Mouse (Mus musculus) liver (tissue): ENCODE results near the gene Pcyt2.

Source experiments
- DNase-seq: peaks from one replicate; pipeline ENCODE4 v3.0.0-alpha.2; 2020; ENCODE audit warnings: mixed read lengths

The Pcyt2 gene

DNA sequence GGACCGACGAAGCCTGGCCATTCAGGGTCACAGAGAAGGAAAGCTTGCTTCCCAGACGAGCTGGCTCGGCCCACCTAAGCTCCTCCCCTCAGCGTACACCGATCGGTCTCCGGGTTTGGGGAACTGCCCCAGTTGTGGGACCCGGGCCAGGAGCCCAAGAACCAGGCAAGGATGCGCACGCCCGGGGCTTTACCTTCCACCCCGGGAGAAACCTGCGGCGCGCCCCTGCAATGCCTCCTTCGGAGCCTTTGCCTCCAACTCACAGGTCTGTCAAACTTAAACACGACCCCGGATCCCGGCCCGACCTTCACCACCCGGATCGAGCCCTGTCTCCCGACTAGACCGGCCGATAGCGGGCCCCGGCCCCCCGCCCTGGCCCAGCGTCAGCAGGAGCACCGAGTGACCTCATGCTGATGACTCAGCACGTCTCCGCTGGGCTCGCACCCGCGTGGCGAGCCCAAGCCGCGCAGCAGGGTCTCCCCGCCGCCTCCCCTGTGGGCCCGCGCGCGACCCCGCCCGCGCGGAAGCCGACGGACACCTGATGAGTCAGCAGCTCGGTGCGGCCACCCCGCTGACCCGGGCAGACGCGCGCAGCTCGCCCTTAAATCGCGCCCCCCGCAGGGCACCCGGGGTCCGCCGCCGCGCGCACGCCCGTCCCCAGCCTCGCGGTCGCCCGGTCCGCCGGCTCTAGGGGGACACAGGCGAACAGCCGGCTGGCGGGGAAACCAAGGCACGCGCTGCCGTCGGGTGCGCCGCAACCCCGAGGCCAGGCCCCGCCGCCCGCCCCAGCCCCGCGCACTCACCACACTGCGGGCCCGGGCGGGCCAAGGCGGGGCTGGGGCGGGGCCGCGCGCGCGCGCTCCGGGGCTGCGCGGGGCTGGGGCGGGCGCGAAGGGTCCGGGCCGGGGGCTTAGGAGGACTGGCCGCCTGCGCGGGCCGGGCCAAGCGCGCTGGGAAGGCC is 15.1 kb upstream of the Pcyt2 start:
- DNase-seq: peak; percentile 91

DNA sequence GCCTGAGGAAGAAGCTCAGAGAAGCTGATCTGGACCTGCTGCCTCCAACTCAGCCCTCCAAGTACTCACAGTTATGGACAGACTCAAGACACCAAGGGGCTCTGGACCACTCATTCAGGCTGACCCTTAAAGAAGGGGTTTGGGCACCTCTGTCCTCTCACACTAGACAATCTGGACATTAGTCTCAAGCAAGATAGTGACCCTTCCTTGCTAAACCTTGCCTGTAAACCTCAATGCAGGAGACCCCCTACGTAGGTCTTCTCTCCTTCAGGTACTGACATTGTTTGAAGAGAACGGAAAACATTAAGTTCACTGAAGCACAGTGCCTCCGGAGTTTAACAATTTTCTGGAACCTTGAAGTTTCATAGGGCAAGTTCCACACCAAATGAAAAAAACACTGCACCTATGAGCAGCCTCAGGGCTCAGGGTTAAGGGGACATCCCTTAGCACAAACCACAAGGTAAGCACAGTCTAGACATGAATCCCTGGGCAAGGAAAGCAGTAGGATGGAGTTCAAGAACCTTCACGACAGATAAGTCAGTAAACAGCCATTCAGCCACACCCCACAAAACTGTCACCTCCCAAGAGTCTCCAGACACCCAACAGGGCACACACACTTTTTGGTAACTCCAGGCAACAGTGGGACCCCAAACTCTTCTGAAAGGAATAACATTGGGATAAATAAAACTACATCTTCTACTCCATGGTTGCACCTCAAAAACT is 14.2 kb upstream of the Pcyt2 start:
- peak; percentile 79 for DNase-seq

DNA sequence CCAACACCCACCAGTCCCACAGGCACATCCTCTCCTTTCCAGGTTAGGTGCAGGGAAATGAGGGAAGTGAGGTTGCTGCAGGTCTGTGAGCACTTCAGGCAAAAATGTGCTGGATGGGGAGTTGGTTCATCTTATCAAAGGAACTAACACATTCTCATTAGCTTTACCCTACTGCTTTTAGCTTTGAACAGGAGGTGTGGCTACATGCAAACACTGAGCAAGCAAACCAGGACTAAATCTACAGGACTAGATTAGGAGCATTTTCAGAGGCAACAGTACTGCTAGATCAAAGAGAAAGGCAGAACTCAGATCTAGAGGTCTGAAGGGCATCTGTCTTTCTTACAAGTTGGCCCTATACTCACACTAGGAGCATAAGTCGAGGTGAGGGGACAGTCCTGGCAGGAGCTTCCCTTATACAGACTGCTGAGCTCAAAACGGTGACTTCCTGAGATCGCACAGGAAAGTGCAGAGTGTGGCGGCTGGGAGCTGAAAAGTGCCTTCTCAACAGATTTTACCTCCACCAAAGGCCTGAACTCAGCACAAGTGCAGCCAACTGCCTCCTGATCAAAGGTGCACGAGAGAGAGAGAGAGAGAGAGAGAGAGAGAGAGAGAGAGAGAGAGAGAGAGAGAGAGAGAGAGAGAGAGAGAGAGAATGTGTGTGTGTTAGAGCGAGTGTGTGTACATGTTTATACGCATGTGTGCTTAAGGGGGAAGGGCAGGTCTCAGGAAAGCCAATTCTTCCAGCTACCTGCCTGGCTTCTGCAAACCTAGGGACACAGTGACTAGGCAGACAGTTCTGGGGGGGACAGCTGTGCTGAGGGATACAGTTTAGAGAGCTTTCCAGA is 13.4 kb upstream of the Pcyt2 start:
- DNase-seq: peak; percentile 51

DNA sequence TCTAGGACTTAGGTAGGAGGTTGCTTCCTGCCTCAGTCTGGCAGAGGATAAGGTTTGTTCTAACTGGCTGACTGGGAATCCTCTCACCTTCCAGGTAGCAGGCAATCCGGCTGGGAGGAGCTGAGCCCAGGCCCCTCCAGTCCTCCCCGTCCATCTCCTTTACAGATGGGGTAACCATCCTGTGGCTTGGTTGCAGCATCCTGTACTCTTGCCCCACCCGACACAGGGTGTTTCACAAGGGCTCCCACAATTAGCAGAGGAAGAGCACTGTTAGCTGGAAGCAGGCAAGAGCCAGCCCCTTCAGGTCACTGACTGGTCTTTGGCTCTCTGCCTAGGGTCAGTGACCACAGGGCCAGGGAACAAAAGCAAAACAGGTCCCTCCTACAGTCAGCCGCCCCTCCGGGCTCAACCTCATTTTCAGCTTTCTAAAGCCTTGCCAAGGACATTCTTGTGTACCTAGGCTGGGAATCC is 12.7 kb upstream of the Pcyt2 start:
- peak; percentile 71 for DNase-seq

DNA sequence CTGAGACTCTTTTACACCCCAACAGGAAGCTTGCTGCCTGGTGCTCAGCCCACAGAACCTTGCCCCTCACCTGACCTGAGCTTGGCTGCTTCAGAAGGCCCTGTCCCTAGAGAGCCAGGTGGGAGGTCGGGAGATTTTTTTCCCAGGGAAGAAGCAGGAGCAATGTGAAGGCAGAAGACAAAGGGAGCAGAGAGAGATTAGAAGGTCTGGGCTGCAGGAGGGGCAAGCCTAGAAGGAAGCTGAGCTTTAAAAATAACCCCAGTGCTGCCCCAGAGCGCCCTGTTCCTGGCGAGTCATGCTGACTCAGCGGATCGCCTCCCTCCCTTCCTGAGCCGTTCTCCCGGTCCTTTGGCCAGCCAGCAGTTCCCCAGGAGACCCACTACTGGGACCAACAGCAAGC is 12.2 kb upstream of the Pcyt2 start:
- DNase-seq: peak; percentile 93

DNA sequence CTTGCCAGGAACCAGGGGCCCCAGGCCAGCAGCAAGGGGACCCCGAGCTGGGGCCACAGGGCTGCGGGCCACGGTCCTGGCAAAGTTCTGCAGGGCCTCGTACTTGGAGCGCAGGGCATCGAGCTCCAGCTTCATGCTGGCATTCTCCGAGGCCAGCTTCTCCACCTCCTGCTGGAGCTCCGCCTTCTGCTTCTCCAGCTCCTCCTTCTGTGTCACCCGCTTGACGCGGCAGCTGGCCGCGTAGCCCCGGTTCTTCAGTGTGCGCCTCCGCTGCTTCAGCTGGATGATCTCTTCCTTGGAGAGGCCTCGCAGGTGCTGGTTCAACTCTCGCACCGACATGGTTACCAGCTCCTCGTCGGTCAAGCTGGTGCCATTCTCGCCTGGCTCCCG is 11.6 kb upstream of the Pcyt2 start:
- DNase-seq: peak; percentile 85

DNA sequence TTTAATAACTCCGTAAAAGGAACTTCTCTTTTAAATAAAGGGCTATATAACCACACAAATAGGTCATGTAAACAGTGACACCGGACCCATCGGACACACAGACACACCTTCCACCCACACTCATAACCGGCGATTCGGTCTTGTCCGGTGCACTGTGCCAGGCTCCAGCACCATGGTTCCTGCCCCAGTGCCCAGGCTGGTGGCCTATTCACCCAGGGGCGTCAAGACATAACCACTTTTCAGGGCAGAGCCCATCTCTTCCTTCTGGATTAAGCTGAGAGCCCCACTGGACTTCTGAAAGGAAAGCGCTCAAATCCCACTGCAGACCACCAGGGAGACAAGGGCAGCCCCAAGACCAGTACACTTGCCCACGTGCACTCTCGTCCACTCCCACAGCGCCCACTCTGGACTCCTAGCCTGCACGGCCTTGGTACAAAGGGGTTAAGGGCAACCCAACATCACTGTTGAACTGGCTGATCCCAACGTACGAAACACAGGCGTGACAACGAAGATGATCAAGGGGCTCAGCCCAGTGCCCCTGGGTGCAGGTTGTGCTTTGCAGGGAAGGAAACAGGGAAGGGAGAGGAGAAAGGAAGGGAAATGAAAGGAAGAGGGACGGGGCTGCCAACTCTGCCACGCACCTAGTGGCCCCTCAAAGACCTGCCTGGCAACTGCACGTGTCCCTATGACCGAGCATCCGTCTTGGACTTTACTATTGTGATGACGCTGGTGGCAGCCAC is 11.0 kb upstream of the Pcyt2 start:
- no peak for DNase-seq

DNA sequence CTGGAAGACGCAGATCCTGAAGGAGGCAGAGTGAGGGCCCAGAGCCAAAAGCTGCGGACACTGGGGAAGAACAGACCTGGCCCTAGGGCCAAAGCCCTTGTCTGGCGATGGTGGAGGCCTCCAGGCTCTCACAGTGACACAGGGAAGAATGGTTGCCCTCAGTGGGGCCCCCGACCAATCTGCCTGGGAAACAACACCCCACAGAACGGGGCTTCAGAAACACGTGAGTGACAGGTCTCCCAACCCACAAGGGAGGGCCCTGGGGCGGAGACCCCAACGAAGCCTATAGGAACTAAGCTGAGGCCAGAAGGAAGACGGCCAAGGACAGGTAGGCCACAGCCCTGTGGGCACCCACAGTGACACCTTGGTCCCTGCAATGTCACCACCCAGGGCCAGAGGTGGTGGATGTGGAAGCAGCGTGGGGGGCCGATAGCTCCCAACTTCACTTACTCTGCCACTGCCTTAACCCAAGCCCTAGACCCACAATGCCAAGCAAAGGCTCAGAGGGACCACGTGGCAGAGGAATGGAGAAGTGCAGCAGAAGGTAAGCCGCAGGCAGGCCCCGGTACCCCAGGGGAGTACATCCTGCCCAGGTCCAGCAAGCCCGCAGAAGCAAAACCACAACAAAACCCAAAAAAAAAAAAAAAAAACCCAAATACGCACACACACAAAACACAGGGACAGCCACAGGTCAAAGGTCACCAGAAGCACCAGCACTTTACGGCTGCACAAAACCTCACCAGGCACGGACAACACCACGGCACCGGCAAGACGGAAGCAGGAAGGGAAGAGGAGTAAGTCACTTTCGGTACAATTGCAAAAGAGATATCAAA is 9.9 kb upstream of the Pcyt2 start:
- DNase-seq: no peak

DNA sequence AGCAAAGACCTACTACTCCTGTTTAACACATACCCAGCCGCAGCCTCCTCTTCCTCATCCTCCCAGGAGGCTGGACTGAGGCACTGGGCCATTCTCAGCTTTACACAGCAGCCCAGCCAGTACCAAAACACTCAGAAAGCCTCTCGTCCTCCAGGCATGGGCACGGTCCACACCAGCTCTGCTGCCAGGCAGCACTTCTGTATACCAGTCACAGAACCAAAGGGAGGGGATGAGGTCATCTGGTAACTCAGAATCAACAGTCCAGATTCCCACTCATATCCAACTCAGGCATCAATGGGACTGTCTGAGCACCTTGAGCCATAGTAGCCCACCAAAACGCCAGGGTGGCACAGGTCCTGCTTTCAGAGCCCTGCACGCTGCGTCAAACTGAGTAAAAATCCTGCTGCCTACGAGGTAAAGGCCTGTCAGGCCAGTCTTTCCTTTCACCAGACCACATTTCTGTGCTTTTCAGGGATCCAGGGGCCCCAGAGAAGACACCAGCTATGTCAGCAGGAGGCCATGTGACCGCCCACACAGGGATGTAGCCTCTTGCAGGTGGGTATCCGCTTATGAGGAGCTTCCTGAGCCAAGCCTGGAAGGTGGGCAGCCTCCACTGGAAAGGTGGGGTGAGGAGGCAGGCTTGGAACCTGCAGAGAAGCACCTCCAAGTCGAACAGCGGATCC is 9.2 kb upstream of the Pcyt2 start:
- DNase-seq: no peak

DNA sequence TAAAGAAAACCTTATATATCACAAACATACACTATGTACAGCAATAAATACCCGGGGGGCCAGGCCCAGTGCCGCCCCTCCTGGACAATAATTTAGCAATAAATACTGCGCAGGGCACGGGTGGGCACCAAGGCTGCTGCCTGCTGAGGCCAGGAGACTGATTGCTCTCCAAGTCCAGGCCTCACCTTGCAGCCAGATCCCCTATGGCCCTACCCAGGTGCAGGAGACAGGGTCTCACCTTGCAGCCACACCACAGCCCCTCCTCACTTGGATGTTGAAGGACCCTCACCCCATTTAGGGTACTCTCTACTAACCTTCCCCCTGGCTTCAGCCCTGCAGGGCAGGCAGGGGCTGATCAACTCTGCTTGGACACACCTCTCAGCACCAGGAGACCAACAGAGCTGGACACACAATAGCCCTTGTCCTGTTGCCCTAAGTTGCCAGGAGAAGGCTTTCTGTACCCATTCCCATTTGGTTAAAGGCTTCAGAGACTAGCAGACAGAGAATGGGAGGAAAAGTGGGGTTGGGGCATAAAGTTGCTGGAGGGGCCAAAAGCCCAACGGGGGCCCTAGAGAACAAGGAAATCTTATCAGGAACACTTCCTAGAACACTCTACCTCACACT is 7.5 kb upstream of the Pcyt2 start, which contains the start of gene Sirt7:
TSS of gene Sirt7 (minus strand) at position 89 of the 624 bp plus-strand sequence.
- DNase-seq: no peak

DNA sequence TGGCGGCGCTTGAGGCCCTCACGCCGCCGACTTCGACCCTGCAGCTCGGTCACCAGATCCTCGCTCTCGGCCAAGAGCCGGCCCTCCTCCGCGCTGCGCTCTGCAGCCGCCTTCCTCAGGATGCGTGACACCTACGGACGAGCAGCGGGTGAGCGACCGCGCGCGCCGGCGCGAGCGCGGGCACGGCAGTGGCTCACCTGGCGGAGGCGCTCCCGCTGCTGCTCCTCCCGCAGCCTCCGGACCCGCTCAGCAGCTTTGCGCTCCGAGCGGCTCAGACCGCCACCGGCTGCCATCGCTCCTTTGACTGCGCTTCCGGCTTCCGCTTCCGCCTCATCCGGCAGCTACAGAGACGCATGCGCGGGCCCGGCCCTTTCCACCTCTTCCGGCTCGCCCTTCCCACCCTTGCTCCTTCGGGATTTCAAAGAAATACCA is 7.0 kb upstream of the Pcyt2 start:
- DNase-seq: peak; percentile 89

DNA sequence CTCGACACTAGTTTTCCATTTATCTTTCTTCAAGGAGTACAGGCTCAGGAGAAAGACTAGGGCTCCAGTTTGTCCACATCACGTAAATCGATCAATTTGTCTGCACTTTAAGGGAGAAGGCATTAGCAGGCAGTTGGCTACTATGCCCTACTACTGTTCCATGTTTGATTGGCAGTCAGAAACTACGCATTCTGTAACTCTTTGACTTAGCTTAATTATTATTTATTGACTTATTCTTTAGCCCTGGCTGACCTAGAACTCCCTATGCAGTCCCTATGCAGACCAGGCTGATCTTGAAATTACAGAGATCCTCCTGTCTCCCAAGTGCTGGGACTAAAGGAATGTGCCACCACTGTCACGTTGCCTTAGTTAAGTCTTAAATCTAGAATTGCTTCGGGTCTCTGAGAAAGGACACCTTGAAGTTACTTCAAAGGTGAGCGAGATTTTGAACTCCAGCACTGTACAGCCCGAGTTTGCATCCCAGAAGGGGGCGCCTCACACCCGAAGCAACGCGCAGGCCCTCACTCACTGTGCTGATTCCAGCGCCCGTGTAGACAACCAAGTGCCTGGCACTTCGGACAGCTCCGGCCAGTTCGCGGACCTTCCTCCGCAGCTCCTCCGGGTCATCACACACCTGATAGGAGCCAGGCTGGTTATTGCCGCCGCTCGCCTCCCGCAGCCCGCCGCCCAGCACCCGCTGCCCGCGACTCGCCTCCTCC is 6.4 kb upstream of the Pcyt2 start:
- peak; percentile 85 for DNase-seq

DNA sequence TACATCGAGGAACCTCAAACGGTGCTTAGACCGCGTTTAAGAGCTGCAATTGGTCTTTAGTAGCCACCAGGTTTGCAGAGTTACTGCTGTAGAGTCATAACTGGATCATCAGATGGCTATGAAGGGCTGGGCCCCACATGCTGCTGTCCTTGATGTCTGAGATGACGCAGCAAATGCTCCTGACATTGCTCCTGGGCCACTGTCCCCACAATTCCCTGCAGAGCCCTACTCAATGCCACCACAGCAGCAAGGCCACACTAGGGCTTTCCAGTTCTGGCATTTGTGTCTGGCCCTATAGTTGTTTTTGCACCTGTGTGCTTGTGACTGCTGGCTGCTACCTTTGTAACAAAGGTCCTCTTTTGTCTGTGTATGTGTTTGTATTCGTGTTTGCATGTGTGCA is 5.1 kb upstream of the Pcyt2 start:
- DNase-seq: no peak

DNA sequence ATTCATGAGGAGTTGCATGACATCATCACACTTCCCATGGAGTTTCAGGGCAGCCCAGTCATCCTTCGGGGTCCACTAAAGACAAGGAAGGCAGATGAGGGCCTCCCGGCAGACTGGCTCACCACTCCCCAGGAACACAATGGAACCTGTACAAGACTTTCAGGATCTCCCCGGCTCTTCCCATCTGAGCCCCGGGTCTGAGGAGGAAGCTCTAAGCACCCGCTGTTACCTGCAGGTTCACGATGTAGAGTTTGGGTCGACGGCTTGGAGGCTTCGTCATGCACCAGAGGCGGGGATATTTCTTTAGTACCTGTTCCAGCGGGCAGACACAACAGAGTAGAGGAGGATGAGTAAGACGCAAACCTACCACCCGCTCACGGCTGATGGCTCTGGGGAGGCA is 2.5 kb upstream of the Pcyt2 start:
- no peak for DNase-seq

DNA sequence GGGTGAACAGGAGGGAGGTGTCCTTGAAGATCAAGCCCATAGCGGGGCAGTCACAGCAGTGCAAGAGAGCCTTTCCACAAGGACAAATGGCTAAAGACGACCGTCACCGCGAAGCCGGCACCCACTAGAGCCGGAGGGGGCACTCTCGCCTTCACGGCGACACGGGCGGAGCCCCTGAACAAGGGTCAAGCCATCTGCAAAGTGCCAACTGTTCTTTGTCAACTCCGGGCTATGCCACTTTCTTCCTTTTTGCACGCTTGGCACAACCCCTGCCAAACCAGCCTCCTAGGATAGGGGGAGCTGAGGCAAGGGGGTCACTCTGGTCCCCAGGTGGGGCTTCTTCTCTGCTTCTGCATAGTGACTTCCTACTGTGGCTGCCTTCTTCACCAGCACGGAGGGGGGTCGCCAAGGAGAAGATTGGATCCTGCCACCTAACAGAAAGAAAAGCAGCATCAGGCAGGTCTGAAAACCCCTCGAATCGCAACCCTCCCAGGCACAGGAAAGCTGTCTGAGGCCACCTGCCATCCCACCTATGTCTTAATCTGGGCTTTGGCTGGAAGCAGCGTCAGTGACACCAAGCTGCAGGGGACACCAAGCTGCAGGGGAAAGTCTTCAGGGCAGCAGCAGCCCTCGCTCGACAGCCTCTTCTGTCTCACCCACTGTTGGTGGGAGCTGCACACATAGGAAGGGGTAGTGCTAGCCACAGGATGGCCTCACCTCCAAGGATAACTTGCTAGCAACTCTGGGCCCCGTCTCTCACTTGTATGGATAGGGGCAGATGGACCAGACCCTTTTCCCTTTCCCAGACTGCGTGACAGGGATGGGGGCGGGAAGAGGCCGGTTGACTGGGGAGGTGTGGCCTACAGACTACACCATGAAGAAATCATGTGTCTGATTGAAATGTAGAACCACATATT is 1.1 kb upstream of the Pcyt2 start:
- DNase-seq: no peak

DNA sequence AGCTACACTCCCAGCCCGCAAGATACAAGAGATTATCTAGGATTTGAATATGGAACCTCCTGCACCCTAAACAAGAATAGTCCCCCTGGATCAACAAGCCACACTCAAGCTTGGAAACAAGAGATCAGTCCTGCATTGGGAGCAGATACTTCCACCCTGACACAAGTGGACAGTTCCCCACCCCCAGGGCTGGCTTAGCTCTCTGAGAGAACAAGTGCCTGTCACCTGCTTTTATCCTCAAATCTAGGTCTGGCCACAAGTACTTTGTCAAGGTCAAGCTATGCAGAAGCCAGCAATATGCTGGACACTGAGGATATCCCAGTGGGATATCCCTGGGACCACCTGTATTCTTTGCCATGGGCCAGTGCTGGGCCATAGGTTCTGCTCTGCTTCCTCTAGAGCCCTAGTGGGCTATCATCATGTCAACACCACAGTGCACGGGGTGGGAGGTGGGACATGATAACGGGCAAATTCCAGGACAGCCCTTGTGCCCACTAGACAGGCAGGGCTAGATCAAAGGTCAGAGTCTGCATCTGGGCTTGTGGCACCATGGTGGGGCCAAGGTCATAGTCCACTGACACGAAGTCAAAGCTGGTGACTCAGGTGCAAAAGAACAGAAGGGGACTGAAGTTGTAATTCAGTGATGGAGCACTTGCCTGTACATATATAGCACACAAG is 980 bp downstream of the Pcyt2 start:
- DNase-seq: peak; percentile 48

DNA sequence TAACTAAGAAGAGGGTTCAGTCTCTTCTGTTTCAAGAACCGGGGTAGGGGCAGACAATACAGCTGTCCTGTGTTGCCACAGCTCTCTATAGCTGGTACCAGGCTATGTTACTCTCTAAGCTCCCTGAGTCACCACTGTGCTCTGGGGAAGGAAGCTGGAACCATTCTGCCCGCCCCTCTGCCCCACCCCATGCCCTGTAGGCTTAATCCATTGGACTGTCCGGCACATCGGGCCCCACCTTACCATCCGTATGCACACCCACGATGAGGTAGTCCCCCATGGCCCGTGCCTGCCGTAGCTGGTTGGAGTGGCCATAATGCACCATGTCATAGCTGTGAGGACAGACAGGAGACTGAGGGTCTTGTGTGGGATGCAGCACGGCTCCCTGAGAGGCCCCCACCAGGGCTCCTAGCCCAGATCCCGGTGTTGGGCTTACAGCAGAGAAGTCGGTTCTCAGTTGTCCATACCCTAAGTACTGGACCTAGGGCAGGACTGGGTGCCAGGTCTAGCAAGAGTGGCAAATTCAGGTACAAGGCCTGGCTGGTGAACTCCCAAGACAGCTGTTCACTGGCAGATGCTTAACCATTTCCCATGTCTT is 2.0 kb downstream of the Pcyt2 start:
- DNase-seq: no peak
